Mouse (Mus musculus) hindbrain, postnatal 0 days (tissue): ENCODE data around the gene Lamb3. TPM values are rescaled to one million over a fixed set of nuclear protein-coding genes. Genes with fewer than 3 reads are reported as not detected.

ENCODE experiments used
- ATAC-seq: fragments of 200-750 bp; cut with Nextera tagmentation; 2 replicates; pipeline ENCODE4 v1.8.0; 2017; ENCODE audit warnings: mild to moderate bottlenecking, moderate TSS enrichment, moderate library complexity
- DNase-seq: peaks from one replicate; pipeline ENCODE4 v3.0.0-alpha.2; 2015; ENCODE audit warnings: low spot score
- H3K27ac ChIP-seq: fragments of 300-500 bp; sonication (generic); 2 replicates; pipeline ENCODE4 v1.5.1; 2014; ENCODE audit warnings: mild to moderate bottlenecking
- H3K27me3 ChIP-seq: fragments of 300-500 bp; sonication (generic); 2 replicates; pipeline ENCODE4 v1.6.1; 2014; ENCODE audit warnings: low read length, mixed read lengths; ENCODE audit not compliant: insufficient read depth
- H3K36me3 ChIP-seq: fragments of 300-500 bp; sonication (generic); 2 replicates; pipeline ENCODE4 v1.6.1; 2014; ENCODE audit warnings: low read length, mixed read lengths; ENCODE audit not compliant: insufficient read depth
- H3K4me1 ChIP-seq: fragments of 300-500 bp; sonication (generic); 2 replicates; pipeline ENCODE4 v1.6.1; 2014; ENCODE audit warnings: antibody characterized with exemption, low read length, mixed read lengths; ENCODE audit not compliant: insufficient read depth
- H3K4me2 ChIP-seq: fragments of 300-500 bp; sonication (generic); 2 replicates; pipeline ENCODE4 v1.6.1; 2014; ENCODE audit warnings: low read depth, mild to moderate bottlenecking, low read length, moderate library complexity, mixed read lengths
- H3K4me3 ChIP-seq: fragments of 300-500 bp; sonication (generic); 2 replicates; pipeline ENCODE4 v1.5.1; 2014; ENCODE audit warnings: low read length
- H3K9ac ChIP-seq: fragments of 300-500 bp; sonication (generic); replicated peaks from 2 replicates; pipeline ENCODE4 v1.6.1; 2014; ENCODE audit warnings: mild to moderate bottlenecking, low read length, moderate library complexity, mixed read lengths
- H3K9me3 ChIP-seq: fragments of 300-500 bp; sonication (generic); 2 replicates; pipeline ENCODE4 v1.6.1; 2016; ENCODE audit warnings: low read length, mixed read lengths
- CTCF ChIP-seq: IDR thresholded peaks from 2 replicates; pipeline ENCODE4 v1.5.1; 2016; ENCODE audit warnings: antibody characterized with exemption, control low read depth, low read depth
- WGBS: fragments of 180-500 bp; shearing (Covaris S2); extraction: QIAGEN DNeasy Blood & Tissue Kit; methylation state at CpG from one replicate; pipeline ENCODE4 v1.1.7; 2014; 5-methylcytosine and 5-hydroxymethylcytosine counted together
- polyA plus RNA-seq: library from polyadenylated mRNA; unstranded; fragments of >200 nt; fragmentation: Nextera tagmentation; extraction: Ambion mirVana; gene quantifications from 2 replicates; pipeline ENCODE4 v1.2.1, GENCODE M21; 2015
- total RNA-seq: library from RNA; depleted of rRNA; stranded (reverse); fragments of >200 nt; gene quantifications from 2 replicates; pipeline ENCODE4 v1.2.3, GENCODE M21; 2014

Gene Lamb3
- total and polyA plus RNA-seq, 2 experiments from 2014 or later = 0.36 to 1.3 TPM

DNA sequence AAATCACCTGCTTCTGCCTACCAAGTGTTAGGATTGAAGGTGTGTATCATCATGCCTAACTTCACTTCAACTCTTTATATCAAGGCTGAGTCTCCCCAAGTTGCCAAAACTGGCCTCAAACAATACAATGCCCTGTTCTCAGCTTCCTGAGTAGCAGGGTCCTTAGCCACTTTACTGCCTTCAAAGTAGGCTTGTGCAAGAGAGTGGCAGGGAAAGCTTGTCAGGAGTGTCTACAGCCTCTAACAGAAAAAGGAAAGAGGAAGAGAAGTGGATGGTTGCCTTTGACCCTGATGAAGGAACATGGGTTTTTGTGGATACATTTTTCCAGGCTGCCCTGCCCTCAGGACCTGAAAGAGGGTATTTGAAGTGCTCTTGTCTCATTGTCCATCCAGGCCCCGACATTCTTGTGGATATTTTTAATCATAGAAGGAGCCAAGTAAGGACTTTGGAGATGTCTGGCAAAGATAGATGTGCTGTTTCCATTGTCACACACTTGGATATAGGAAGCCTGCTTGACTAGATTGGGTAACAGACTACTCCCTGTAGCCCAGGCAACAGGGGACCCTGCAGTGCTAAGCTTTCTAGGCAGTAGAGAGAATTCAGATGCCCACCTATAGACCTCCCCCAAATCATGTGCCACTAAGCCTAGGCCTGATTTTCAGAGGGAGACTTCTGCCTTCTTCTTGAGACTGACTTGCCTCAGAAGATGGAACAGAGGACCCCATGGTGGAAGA lies 102.5 kb downstream of the Lamb3 start:
- Histone ChIP-seq H3K4me3 (no peak overlapping the region), H3K9ac (no peak overlapping the region), H3K9me3 (no peaks in the 10 kb centered on the region), H3K4me2 (no peak overlapping the region), H3K4me1 (no peaks in the 10 kb centered on the region), H3K36me3 (no peaks in the 10 kb centered on the region), H3K27ac (no peak overlapping the region), H3K27me3 (no peaks in the 10 kb centered on the region)
- ATAC-seq = no peak
- DNase-seq = no peak
- WGBS = 73% methylated on average over 1 of the region's 1 CpGs
- TF ChIP-seq CTCF = no peak

DNA sequence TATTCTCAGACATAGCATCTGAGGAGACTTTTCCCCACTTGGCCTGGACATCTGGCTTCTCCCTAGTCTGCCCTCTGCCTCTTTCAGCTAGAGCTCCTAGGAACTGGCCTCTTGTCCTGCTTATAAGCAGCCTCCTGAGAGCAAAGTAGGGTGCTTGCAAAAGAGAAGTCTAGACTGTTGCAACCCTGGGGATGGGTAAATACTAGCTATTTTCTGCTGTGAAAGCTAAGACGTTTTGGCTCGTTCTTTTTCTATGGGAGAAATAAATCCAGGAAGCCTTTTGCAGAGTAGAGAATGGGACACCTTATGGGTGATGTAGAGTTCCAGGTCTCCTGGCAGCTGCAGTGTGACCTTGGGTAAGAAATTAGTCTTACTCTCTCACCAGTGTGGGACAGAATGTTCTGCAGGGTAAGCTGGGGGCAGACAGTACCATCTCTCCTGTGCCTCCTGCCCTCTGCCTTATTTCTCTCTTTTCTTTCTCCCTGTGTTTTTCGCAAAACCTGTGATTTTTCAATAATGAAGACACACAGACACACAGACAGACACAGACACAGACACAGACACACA lies 103.1 kb downstream of the Lamb3 start:
- peaks cover under 1% of the 10 kb centered on the region; the same call in 1 of the 2 replicates for H3K4me1 ChIP-seq
- no peaks in the 10 kb centered on the region for H3K36me3 ChIP-seq
- TF ChIP-seq CTCF = no peak
- DNase-seq = no peak
- no peak overlapping the region for H3K4me2 ChIP-seq
- ATAC-seq = no peak
- no peak overlapping the region for H3K4me3 ChIP-seq
- H3K9me3 ChIP-seq = no peaks in the 10 kb centered on the region
- WGBS = 92% methylated on average over 3 of the region's 3 CpGs
- no peaks in the 10 kb centered on the region for H3K27me3 ChIP-seq
- no peak overlapping the region for H3K9ac ChIP-seq
- H3K27ac ChIP-seq = no peak overlapping the region

DNA sequence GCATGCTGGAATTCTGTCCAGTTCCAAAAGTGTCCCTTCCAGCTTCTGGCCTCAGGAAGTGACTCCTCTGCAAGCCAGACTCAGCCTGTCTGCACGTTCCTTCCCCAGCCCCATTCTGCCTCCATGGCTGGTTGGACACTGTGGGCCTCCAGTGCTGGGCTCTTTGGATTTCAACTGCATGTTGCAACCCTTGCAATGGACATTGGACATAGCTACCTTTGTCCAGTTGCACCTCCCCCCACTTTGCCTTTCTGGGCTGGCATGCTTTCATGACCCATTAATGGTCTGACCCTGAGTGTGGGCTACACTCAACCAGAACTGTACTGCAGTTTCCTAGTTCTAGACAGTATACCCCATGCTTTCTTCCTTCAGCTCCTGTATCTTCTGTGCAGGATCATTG lies 104.1 kb downstream of the Lamb3 start:
- Histone ChIP-seq H3K9ac (no peak overlapping the region), H3K4me2 (no peak overlapping the region), H3K27me3 (no peaks in the 10 kb centered on the region), H3K4me3 (no peak overlapping the region), H3K4me1 (peaks cover 10% of the 10 kb centered on the region), H3K27ac (no peak overlapping the region), H3K9me3 (no peaks in the 10 kb centered on the region), H3K36me3 (no peaks in the 10 kb centered on the region)
- DNase-seq = no peak
- no peak for TF ChIP-seq CTCF
- 80% methylated on average over 1 of the region's 1 CpGs for WGBS
- ATAC-seq = no peak

- DNase-seq (peak; percentile 66), ATAC-seq (0 out of 2 replicates have a peak, but pooled peaks have one; percentile 48)
- no peaks in the 10 kb centered on the region for H3K27me3 ChIP-seq
- H3K27ac ChIP-seq = peak overlapping the region; percentile 66
- WGBS = 47% methylated on average over 5 of the region's 5 CpGs
- H3K9me3 ChIP-seq = no peaks in the 10 kb centered on the region
- no peak overlapping the region for H3K4me3 ChIP-seq
- H3K9ac ChIP-seq = no peak overlapping the region
- H3K36me3 ChIP-seq = no peaks in the 10 kb centered on the region
- H3K4me2 ChIP-seq = no peak overlapping the region
- H3K4me1 ChIP-seq = peaks cover 10% of the 10 kb centered on the region
- TF ChIP-seq CTCF = no peak
Measured at GRCm38 (mm10) chr1:193315705-193316357, 108.3 kb downstream of the Lamb3 start.

DNA sequence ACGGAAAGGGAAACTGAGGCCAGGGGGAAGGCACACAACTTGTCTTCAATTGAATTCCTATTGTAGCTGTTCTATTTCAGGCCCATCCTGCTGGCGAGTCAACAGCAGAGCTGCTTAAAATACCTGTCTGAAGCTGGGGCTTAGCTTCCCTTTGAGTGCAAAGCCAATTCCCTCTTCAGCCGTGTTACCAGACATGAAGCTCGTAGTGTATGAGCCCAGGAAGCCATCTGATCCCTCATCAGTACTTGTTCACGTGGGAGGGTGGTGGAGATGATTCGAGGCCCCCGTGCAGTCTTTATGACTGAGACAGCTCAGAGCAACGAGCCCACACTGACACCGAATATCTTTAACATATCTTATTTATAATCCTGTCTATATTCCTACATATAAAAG lies 108.9 kb downstream of the Lamb3 start:
- Histone ChIP-seq H3K4me2 (no peak overlapping the region), H3K9ac (no peak overlapping the region), H3K36me3 (no peaks in the 10 kb centered on the region), H3K27me3 (no peaks in the 10 kb centered on the region), H3K4me1 (peaks cover 10% of the 10 kb centered on the region), H3K9me3 (no peaks in the 10 kb centered on the region), H3K4me3 (no peak overlapping the region), H3K27ac (peak overlapping the region; percentile 66; the same call in 1 of the 2 replicates)
- ATAC-seq (no peak), DNase-seq (no peak)
- WGBS = 60% methylated on average over 9 of the region's 9 CpGs
- TF ChIP-seq CTCF = no peak

- peak overlapping the region; percentile 46; the same call in 1 of the 2 replicates for H3K27ac ChIP-seq
- H3K27me3 ChIP-seq = no peaks in the 10 kb centered on the region
- peak; percentile 78 for DNase-seq
- no peak overlapping the region for H3K4me2 ChIP-seq
- 14% methylated on average over 6 of the region's 6 CpGs for WGBS
- no peak overlapping the region for H3K4me3 ChIP-seq
- no peaks in the 10 kb centered on the region for H3K9me3 ChIP-seq
- ATAC-seq = peak; percentile 93
- H3K36me3 ChIP-seq = no peaks in the 10 kb centered on the region
- H3K4me1 ChIP-seq = peaks cover 10% of the 10 kb centered on the region
- TF ChIP-seq CTCF = no peak
- H3K9ac ChIP-seq = no peak overlapping the region
Measured at GRCm38 (mm10) chr1:193317159-193317559, 109.7 kb downstream of the Lamb3 start.
